Mouse (Mus musculus): ENCODE results near the gene Lmod3.
A peak's percentile ranks its signal among the peaks of the same experiment; 100 is the strongest.
"Not testable (repeated sequence)": the region's sequence is repeated elsewhere in the genome, so short reads cannot be mapped to it uniquely, and the experiment has no call there.

The Lmod3 gene

GRCm38 (mm10) chr6:97275760-97276159 lies 23.2 kb upstream of the Lmod3 start:
- DNase-seq, result no peak

- DNase-seq, result no peak
Observed at GRCm38 (mm10) chr6:97273777-97274176, 21.2 kb upstream of the Lmod3 start.

GRCm38 (mm10) chr6:97273058-97273710 lies 20.6 kb upstream of the Lmod3 start:
- no peak for DNase-seq

GRCm38 (mm10) chr6:97272349-97272748 lies 19.8 kb upstream of the Lmod3 start:
- DNase-seq, result no peak

- DNase-seq, result no peak
Observed at GRCm38 (mm10) chr6:97269596-97269995, 17.0 kb upstream of the Lmod3 start.

GRCm38 (mm10) chr6:97267132-97267531 lies 14.6 kb upstream of the Lmod3 start:
- DNase-seq, result no peak

GRCm38 (mm10) chr6:97266661-97267060 lies 14.1 kb upstream of the Lmod3 start:
- no peak for DNase-seq

- no peak for DNase-seq
Observed at GRCm38 (mm10) chr6:97265705-97266104, 13.1 kb upstream of the Lmod3 start.

GRCm38 (mm10) chr6:97265240-97265639 lies 12.7 kb upstream of the Lmod3 start:
- no peak for DNase-seq

GRCm38 (mm10) chr6:97263750-97264149 lies 11.2 kb upstream of the Lmod3 start:
- DNase-seq, result not testable (repeated sequence)

GRCm38 (mm10) chr6:97262229-97262628 lies 9.7 kb upstream of the Lmod3 start:
- no peak for DNase-seq

- not testable (repeated sequence) for DNase-seq
Observed at GRCm38 (mm10) chr6:97259926-97260325, 7.4 kb upstream of the Lmod3 start.

GRCm38 (mm10) chr6:97258489-97258888 lies 5.9 kb upstream of the Lmod3 start:
- no peak for DNase-seq

- no peak for DNase-seq
Observed at GRCm38 (mm10) chr6:97252086-97252485, 473 bp downstream of the Lmod3 start.

GRCm38 (mm10) chr6:97250966-97251365 lies 1.6 kb downstream of the Lmod3 start:
- DNase-seq, result peak; percentile 74

- DNase-seq, result no peak
Observed at GRCm38 (mm10) chr6:97245200-97245599, 7.4 kb downstream of the Lmod3 start.

GRCm38 (mm10) chr6:97242522-97242921 lies 10.0 kb downstream of the Lmod3 start:
- DNase-seq, result no peak

GRCm38 (mm10) chr6:97240092-97240491 lies 12.5 kb downstream of the Lmod3 start:
- DNase-seq, result no peak

GRCm38 (mm10) chr6:97239360-97239759 lies 13.2 kb downstream of the Lmod3 start:
- DNase-seq, result no peak

- no peak for DNase-seq
Observed at GRCm38 (mm10) chr6:97236088-97236487, 16.5 kb downstream of the Lmod3 start.

GRCm38 (mm10) chr6:97234911-97235668 lies 17.5 kb downstream of the Lmod3 start:
- no peak for DNase-seq

GRCm38 (mm10) chr6:97227067-97227847 lies 25.3 kb downstream of the Lmod3 start:
- no peak for DNase-seq

GRCm38 (mm10) chr6:97226083-97226491 lies 26.5 kb downstream of the Lmod3 start:
- DNase-seq, result no peak

GRCm38 (mm10) chr6:97224505-97224904 lies 28.1 kb downstream of the Lmod3 start:
- DNase-seq, result no peak

Data from embryo, embryonic 11 days (tissue).